Mouse (Mus musculus) heart, embryonic 16.5 days (tissue): Measurements from ENCODE around the gene Dgkh. TPM values are rescaled to one million over a fixed set of nuclear protein-coding genes. Genes with fewer than 3 reads are reported as not detected.

Source experiments
- ATAC-seq: fragments of 200-750 bp; cut with Nextera tagmentation; replicated peaks from 2 replicates; pipeline ENCODE4 v1.8.0; 2017; ENCODE audit warnings: moderate number of reproducible peaks; ENCODE audit not compliant: insufficient read depth, low FRiP score; ENCODE audit errors: extremely low read depth
- H3K27ac ChIP-seq: fragments of 300-500 bp; sonication (generic); 2 replicates; pipeline ENCODE4 v1.5.1; 2014; ENCODE audit warnings: mild to moderate bottlenecking, low read length, control low read depth, moderate library complexity
- H3K27me3 ChIP-seq: fragments of 300-500 bp; sonication (generic); 2 replicates; pipeline ENCODE4 v1.6.1; 2014; ENCODE audit warnings: low read length, mixed read lengths; ENCODE audit not compliant: control insufficient read depth, insufficient read depth
- H3K36me3 ChIP-seq: fragments of 300-500 bp; sonication (generic); 2 replicates; pipeline ENCODE4 v1.6.1; 2014; ENCODE audit not compliant: control insufficient read depth, insufficient read depth
- H3K4me1 ChIP-seq: fragments of 300-500 bp; sonication (generic); 2 replicates; pipeline ENCODE4 v1.6.1; 2014; ENCODE audit warnings: low read length, mixed read lengths; ENCODE audit not compliant: control insufficient read depth, insufficient read depth
- H3K4me2 ChIP-seq: fragments of 300-500 bp; sonication (generic); 2 replicates; pipeline ENCODE4 v1.6.1; 2014; ENCODE audit warnings: low read depth, mild to moderate bottlenecking, control low read depth, low read length
- H3K4me3 ChIP-seq: fragments of 300-500 bp; sonication (generic); 2 replicates; pipeline ENCODE4 v1.5.1; 2014; ENCODE audit warnings: mild to moderate bottlenecking, control low read depth, low read length
- H3K9ac ChIP-seq: fragments of 300-500 bp; sonication (generic); 2 replicates; pipeline ENCODE4 v1.6.1; 2014; ENCODE audit warnings: low read length, control low read depth
- H3K9me3 ChIP-seq: fragments of 300-500 bp; sonication (generic); replicated peaks from 2 replicates; pipeline ENCODE4 v1.6.1; 2016; ENCODE audit warnings: low read length; ENCODE audit not compliant: control insufficient read depth
- WGBS: fragments of 180-500 bp; shearing (Covaris S2); extraction: QIAGEN DNeasy Blood & Tissue Kit; methylation state at CpG from one replicate; pipeline ENCODE4 v1.1.7; 2014; 5-methylcytosine and 5-hydroxymethylcytosine counted together
- polyA plus RNA-seq: library from polyadenylated mRNA; unstranded; fragments of >200 nt; fragmentation: Nextera tagmentation; extraction: Ambion mirVana; gene quantifications from 2 replicates; pipeline ENCODE4 v1.2.1, GENCODE M21; 2015

The Dgkh gene
- polyA plus RNA-seq, 1 experiment from 2014 or later, result 1.1 TPM

GRCm38 (mm10) chr14:78656832-78657626, 75.5 kb downstream of the Dgkh start:
- Histone ChIP-seq H3K9me3 (no peaks in the 10 kb centered on the region), H3K9ac (no peak overlapping the region), H3K36me3 (0 out of 2 replicates have a peak, but pooled peaks cover 7% of the 10 kb centered on the region), H3K4me3 (no peak overlapping the region), H3K4me1 (no peaks in the 10 kb centered on the region), H3K27ac (no peak overlapping the region), H3K4me2 (no peak overlapping the region), H3K27me3 (no peaks in the 10 kb centered on the region)
- no peak for ATAC-seq
- WGBS, result 80% methylated on average over 18 of the region's 18 CpGs

- peaks cover 2% of the 10 kb centered on the region; the same call in 1 of the 2 replicates for H3K36me3 ChIP-seq
- H3K9me3 ChIP-seq, result no peaks in the 10 kb centered on the region
- no peak overlapping the region for H3K4me3 ChIP-seq
- no peak overlapping the region for H3K9ac ChIP-seq
- no peak for ATAC-seq
- H3K4me2 ChIP-seq, result no peak overlapping the region
- no peaks in the 10 kb centered on the region for H3K4me1 ChIP-seq
- no peaks in the 10 kb centered on the region for H3K27me3 ChIP-seq
- 78% methylated on average over 7 of the region's 7 CpGs for WGBS
- no peak overlapping the region for H3K27ac ChIP-seq
Measured at GRCm38 (mm10) chr14:78654939-78655556, 77.5 kb downstream of the Dgkh start.

GRCm38 (mm10) chr14:78654196-78654595, 78.4 kb downstream of the Dgkh start:
- ATAC-seq, result no peak

DNA sequence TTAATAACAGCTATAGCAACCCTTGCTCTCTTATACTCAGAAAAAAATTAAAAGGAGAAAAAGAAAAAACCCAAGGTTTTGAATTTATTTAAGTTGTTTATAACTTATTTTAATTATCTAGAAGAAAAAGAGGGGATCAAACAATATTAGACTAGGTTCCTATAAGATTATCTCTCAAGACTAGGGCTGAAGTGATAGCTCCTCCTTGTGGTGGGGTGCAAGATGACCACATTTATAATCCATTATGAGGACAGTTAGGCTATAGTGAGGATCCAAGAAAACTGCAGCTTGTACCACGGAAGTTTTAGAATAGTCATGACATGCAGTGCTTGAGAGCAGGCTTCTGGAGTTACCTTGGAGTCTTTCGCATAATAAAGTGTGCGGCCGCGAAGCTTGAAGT, 79.2 kb downstream of the Dgkh start:
- whole genome bisulfite sequencing, result 94% methylated on average over 5 of the region's 5 CpGs
- H3K9ac ChIP-seq, result no peak overlapping the region

More at GRCm38 (mm10) chr14:78654196-78654595, 78.4 kb downstream of the Dgkh start:
- no peak overlapping the region for H3K4me2 ChIP-seq
- WGBS, result 88% methylated on average over 10 of the region's 10 CpGs
- H3K4me3 ChIP-seq, result no peak overlapping the region
- H3K27ac ChIP-seq, result no peak overlapping the region
- H3K4me1 ChIP-seq, result no peaks in the 10 kb centered on the region
- no peak overlapping the region for H3K9ac ChIP-seq
- H3K9me3 ChIP-seq, result no peaks in the 10 kb centered on the region
- H3K27me3 ChIP-seq, result no peaks in the 10 kb centered on the region
- H3K36me3 ChIP-seq, result peaks cover 2% of the 10 kb centered on the region; the same call in 1 of the 2 replicates

DNA sequence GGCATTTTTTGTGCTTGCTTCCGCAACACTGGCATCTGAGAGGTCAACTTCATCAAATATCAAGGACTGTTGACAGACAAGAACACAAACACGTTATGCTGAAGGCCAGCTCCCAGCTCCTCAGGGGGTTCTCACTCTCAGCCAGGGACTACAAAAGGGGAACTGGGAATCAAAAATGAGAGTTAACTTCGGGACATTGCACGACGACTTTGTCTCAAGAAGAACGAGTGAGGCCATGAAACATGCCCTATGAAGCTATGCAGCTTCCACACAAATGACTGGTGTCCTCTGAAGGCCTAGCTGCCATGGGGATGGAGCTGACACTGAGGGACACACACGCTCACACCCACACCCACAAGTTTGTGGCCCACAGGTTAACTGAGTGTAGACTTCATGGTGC, 80.9 kb downstream of the Dgkh start:
- H3K4me1 ChIP-seq, result no peaks in the 10 kb centered on the region
- H3K9ac ChIP-seq, result no peak overlapping the region
- H3K4me3 ChIP-seq, result no peak overlapping the region
- WGBS, result 77% methylated on average over 7 of the region's 7 CpGs
- H3K27ac ChIP-seq, result no peak overlapping the region
- H3K4me2 ChIP-seq, result no peak overlapping the region
- ATAC-seq, result no peak
- no peaks in the 10 kb centered on the region for H3K27me3 ChIP-seq
- H3K9me3 ChIP-seq, result no peaks in the 10 kb centered on the region
- peaks cover 2% of the 10 kb centered on the region; the same call in 1 of the 2 replicates for H3K36me3 ChIP-seq

More for the DNA sequence above, 79.2 kb downstream of the Dgkh start:
- Histone ChIP-seq H3K36me3 (peaks cover 2% of the 10 kb centered on the region; the same call in 1 of the 2 replicates), H3K4me1 (no peaks in the 10 kb centered on the region), H3K27ac (no peak overlapping the region), H3K4me2 (no peak overlapping the region), H3K4me3 (no peak overlapping the region), H3K9me3 (no peaks in the 10 kb centered on the region), H3K27me3 (no peaks in the 10 kb centered on the region)
- ATAC-seq, result no peak

DNA sequence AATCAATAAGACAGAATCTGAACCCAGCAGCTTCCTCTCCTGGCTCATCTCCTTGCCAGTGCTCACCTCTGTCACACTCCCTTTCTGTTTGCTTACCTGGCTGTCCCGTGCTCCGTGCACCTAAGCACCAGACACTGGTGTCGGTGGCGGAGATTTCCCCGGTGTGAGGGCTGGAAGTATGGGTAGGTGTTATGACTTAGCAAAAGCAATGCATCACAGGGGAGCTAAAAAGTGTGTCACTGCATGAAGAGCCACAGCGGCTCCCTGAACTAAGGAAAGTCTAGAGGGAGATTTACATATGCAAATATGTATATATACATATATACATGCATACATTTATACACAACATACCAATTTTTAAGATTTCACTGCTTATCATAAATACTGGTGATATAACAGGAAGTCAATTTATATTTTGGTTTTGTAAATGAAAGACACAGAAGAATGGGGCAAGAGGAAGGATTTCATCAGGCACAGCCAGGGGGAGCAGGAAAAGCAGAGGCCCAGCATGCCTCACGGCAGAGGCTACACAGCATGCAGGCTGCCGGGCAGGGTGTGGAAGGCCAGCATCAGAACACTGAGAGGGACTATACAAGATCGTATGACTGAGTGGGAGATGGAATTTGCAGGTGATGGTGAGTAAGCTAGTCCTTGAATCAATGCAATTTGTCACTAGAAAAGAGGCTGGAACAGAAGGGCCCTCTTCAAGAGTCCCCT, 82.0 kb downstream of the Dgkh start:
- WGBS, result 78% methylated on average over 9 of the region's 9 CpGs
- no peak for ATAC-seq
- H3K9me3 ChIP-seq, result no peaks in the 10 kb centered on the region
- no peaks in the 10 kb centered on the region for H3K27me3 ChIP-seq
- peaks cover 2% of the 10 kb centered on the region; the same call in 1 of the 2 replicates for H3K36me3 ChIP-seq
- no peak overlapping the region for H3K4me2 ChIP-seq
- H3K9ac ChIP-seq, result no peak overlapping the region
- H3K27ac ChIP-seq, result no peak overlapping the region
- no peak overlapping the region for H3K4me3 ChIP-seq
- no peaks in the 10 kb centered on the region for H3K4me1 ChIP-seq

- 68% methylated on average over 21 of the region's 21 CpGs for WGBS
- no peaks in the 10 kb centered on the region for H3K9me3 ChIP-seq
- ATAC-seq, result no peak
Measured at GRCm38 (mm10) chr14:78649525-78650274, 82.9 kb downstream of the Dgkh start.

GRCm38 (mm10) chr14:78645622-78646021, 87.0 kb downstream of the Dgkh start:
- H3K27me3 ChIP-seq, result no peaks in the 10 kb centered on the region
- no peaks in the 10 kb centered on the region for H3K9me3 ChIP-seq
- no peak overlapping the region for H3K4me3 ChIP-seq
- no peak overlapping the region for H3K4me2 ChIP-seq
- H3K4me1 ChIP-seq, result no peaks in the 10 kb centered on the region
- no peak for ATAC-seq
- H3K9ac ChIP-seq, result no peak overlapping the region
- no peaks in the 10 kb centered on the region for H3K36me3 ChIP-seq
- no peak overlapping the region for H3K27ac ChIP-seq
- WGBS, result 65% methylated on average over 3 of the region's 3 CpGs

More at GRCm38 (mm10) chr14:78649525-78650274, 82.9 kb downstream of the Dgkh start:
- Histone ChIP-seq H3K4me1 (no peaks in the 10 kb centered on the region), H3K36me3 (peaks cover 2% of the 10 kb centered on the region; the same call in 1 of the 2 replicates), H3K4me3 (no peak overlapping the region), H3K9ac (no peak overlapping the region), H3K27ac (no peak overlapping the region), H3K27me3 (no peaks in the 10 kb centered on the region), H3K4me2 (no peak overlapping the region)
